Mouse (Mus musculus): Measurements from ENCODE around the gene Nanos2. TPM values are rescaled to one million over a fixed set of nuclear protein-coding genes. Genes with fewer than 3 reads are reported as not detected.

The Nanos2 gene
- polyA plus RNA-seq, 1 experiment from 2014 or later, result not detected

GRCm38 (mm10) chr7:19028067-19028466 lies 40.9 kb downstream of the Nanos2 start:
- H3K9me3 ChIP-seq (ENCODE audit: low read length), result no peaks in the 10 kb centered on the region
- TF ChIP-seq CTCF (IDR thresholded peaks at IDR 0.05; ENCODE audit: low read depth), result no peak
- TF ChIP-seq EP300 (IDR thresholded peaks at IDR 0.05; ENCODE audit: low read depth), result no peak
- peaks cover 8% of the 10 kb centered on the region for H3K27me3 ChIP-seq (ENCODE audit: insufficient read depth, low read length)
- H3K9ac ChIP-seq (replicated peaks), result no peak overlapping the region
- peaks cover 24% of the 10 kb centered on the region for H3K4me1 ChIP-seq (ENCODE audit: insufficient read depth)
- no peak for DNase-seq
- no peak overlapping the region for H3K4me2 ChIP-seq (ENCODE audit: low read depth, low read length)
- H3K36me3 ChIP-seq (replicated peaks; ENCODE audit: insufficient read depth, low read length), result peaks cover 34% of the 10 kb centered on the region
- no peak overlapping the region for H3K4me3 ChIP-seq (ENCODE audit: low read depth, low read length)
- no peak overlapping the region for H3K27ac ChIP-seq (ENCODE audit: low read depth)
- no peak for ATAC-seq

- H3K27ac ChIP-seq (ENCODE audit: low read depth), result no peak overlapping the region
- H3K27me3 ChIP-seq (ENCODE audit: insufficient read depth, low read length), result no peaks in the 10 kb centered on the region
- 77% methylated on average over 6 of the region's 6 CpGs for WGBS (ENCODE audit: insufficient replicate concordance)
- no peak overlapping the region for H3K4me3 ChIP-seq (ENCODE audit: low read depth, low read length)
- TF ChIP-seq CTCF (IDR thresholded peaks at IDR 0.05; ENCODE audit: low read depth) (peak; percentile 79), EP300 (IDR thresholded peaks at IDR 0.05; ENCODE audit: low read depth) (no peak)
- peaks cover 21% of the 10 kb centered on the region for H3K4me1 ChIP-seq (ENCODE audit: insufficient read depth)
- no peaks in the 10 kb centered on the region for H3K9me3 ChIP-seq (ENCODE audit: low read length)
- ATAC-seq, result no peak
- H3K4me2 ChIP-seq (ENCODE audit: low read depth, low read length), result no peak overlapping the region
- H3K36me3 ChIP-seq (replicated peaks; ENCODE audit: insufficient read depth, low read length), result peaks cover 41% of the 10 kb centered on the region
- peak; percentile 70 for DNase-seq
- H3K9ac ChIP-seq (replicated peaks), result no peak overlapping the region
Measured at GRCm38 (mm10) chr7:19029084-19029653, 42.0 kb downstream of the Nanos2 start.

- no peak for TF ChIP-seq CTCF (IDR thresholded peaks at IDR 0.05; ENCODE audit: low read depth)
- TF ChIP-seq EP300 (IDR thresholded peaks at IDR 0.05; ENCODE audit: low read depth), result no peak
- DNase-seq (no peak), ATAC-seq (no peak)
- WGBS (ENCODE audit: insufficient replicate concordance), result 82% methylated on average over 4 of the region's 4 CpGs
- Histone ChIP-seq H3K27me3 (ENCODE audit: insufficient read depth, low read length) (no peaks in the 10 kb centered on the region), H3K4me2 (ENCODE audit: low read depth, low read length) (no peak overlapping the region), H3K9ac (replicated peaks) (no peak overlapping the region), H3K36me3 (replicated peaks; ENCODE audit: insufficient read depth, low read length) (peaks cover 58% of the 10 kb centered on the region), H3K4me1 (ENCODE audit: insufficient read depth) (peaks cover 7% of the 10 kb centered on the region; the same call in 1 of the 2 replicates), H3K9me3 (ENCODE audit: low read length) (no peaks in the 10 kb centered on the region), H3K27ac (ENCODE audit: low read depth) (no peak overlapping the region), H3K4me3 (ENCODE audit: low read depth, low read length) (no peak overlapping the region)
Measured at GRCm38 (mm10) chr7:19031641-19032040, 44.4 kb downstream of the Nanos2 start.

Other genes with a start within 250 kb of the Nanos2 start
- gene Psg19, start 188.9 kb upstream of the Nanos2 start, polyA plus RNA-seq (2015; fragmentation: Nextera tagmentation; extraction: Ambion mirVana), result not detected in 2 replicates
- gene Psg17, start 165.8 kb upstream of the Nanos2 start, polyA plus RNA-seq (2015; fragmentation: Nextera tagmentation; extraction: Ambion mirVana), result not detected in 2 replicates
- 0.17 and 0.36 TPM in 2 replicates for gene Mill2, start 147.4 kb upstream of the Nanos2 start, polyA plus RNA-seq (2015; fragmentation: Nextera tagmentation; extraction: Ambion mirVana)
- 118 and 119 TPM in 2 replicates for gene Pglyrp1, start 116.1 kb upstream of the Nanos2 start, polyA plus RNA-seq (2015; fragmentation: Nextera tagmentation; extraction: Ambion mirVana)
- 5.6 and 7.5 TPM in 2 replicates for gene Ccdc61, start 77.0 kb upstream of the Nanos2 start, polyA plus RNA-seq (2015; fragmentation: Nextera tagmentation; extraction: Ambion mirVana)
- 0.08 and 0.12 TPM in 2 replicates for gene Nova2, start 61.5 kb upstream of the Nanos2 start, polyA plus RNA-seq (2015; fragmentation: Nextera tagmentation; extraction: Ambion mirVana)
- gene Mypop, start 3.8 kb downstream of the Nanos2 start, polyA plus RNA-seq (2015; fragmentation: Nextera tagmentation; extraction: Ambion mirVana), result 0.39 and 0.55 TPM in 2 replicates
- gene Irf2bp1, start 16.6 kb downstream of the Nanos2 start, polyA plus RNA-seq (2015; fragmentation: Nextera tagmentation; extraction: Ambion mirVana), result 6.3 and 8.8 TPM in 2 replicates
- 61.0 and 84.0 TPM in 2 replicates for gene Foxa3, start 36.1 kb downstream of the Nanos2 start, polyA plus RNA-seq (2015; fragmentation: Nextera tagmentation; extraction: Ambion mirVana)
- gene Sympk, start 37.0 kb downstream of the Nanos2 start, polyA plus RNA-seq (2015; fragmentation: Nextera tagmentation; extraction: Ambion mirVana), result 6.9 and 7.1 TPM in 2 replicates
- not detected in 2 replicates for gene Rsph6a, start 67.3 kb downstream of the Nanos2 start, polyA plus RNA-seq (2015; fragmentation: Nextera tagmentation; extraction: Ambion mirVana)
- 3.2 and 4.6 TPM in 2 replicates for gene Dmwd, start 88.8 kb downstream of the Nanos2 start, polyA plus RNA-seq (2015; fragmentation: Nextera tagmentation; extraction: Ambion mirVana)
- gene Dmpk, start 96.4 kb downstream of the Nanos2 start, polyA plus RNA-seq (2015; fragmentation: Nextera tagmentation; extraction: Ambion mirVana), result 14.2 and 17.6 TPM in 2 replicates
- gene Six5, start 107.2 kb downstream of the Nanos2 start, polyA plus RNA-seq (2015; fragmentation: Nextera tagmentation; extraction: Ambion mirVana), result 0.78 and 0.82 TPM in 2 replicates
- 0.17 TPM in 1 of 2 replicates, not detected in the other for gene Gm4969, start 131.0 kb downstream of the Nanos2 start, polyA plus RNA-seq (2015; fragmentation: Nextera tagmentation; extraction: Ambion mirVana)
- gene Fbxo46, start 132.5 kb downstream of the Nanos2 start, polyA plus RNA-seq (2015; fragmentation: Nextera tagmentation; extraction: Ambion mirVana), result 3.2 and 3.6 TPM in 2 replicates
- 5.2 and 5.8 TPM in 2 replicates for gene Qpctl, start 161.9 kb downstream of the Nanos2 start, polyA plus RNA-seq (2015; fragmentation: Nextera tagmentation; extraction: Ambion mirVana)
- 38.9 and 41.0 TPM in 2 replicates for gene Snrpd2, start 162.3 kb downstream of the Nanos2 start, polyA plus RNA-seq (2015; fragmentation: Nextera tagmentation; extraction: Ambion mirVana)
- gene Gipr, start 178.7 kb downstream of the Nanos2 start, polyA plus RNA-seq (2015; fragmentation: Nextera tagmentation; extraction: Ambion mirVana), result 0.04 TPM in 1 of 2 replicates, not detected in the other
- gene Eml2, start 189.0 kb downstream of the Nanos2 start, polyA plus RNA-seq (2015; fragmentation: Nextera tagmentation; extraction: Ambion mirVana), result 3.3 and 3.4 TPM in 2 replicates
- gene Gpr4, start 225.1 kb downstream of the Nanos2 start, polyA plus RNA-seq (2015; fragmentation: Nextera tagmentation; extraction: Ambion mirVana), result 0.74 and 0.83 TPM in 2 replicates
- 8.7 and 9.7 TPM in 2 replicates for gene Opa3, start 240.9 kb downstream of the Nanos2 start, polyA plus RNA-seq (2015; fragmentation: Nextera tagmentation; extraction: Ambion mirVana)